Mouse (Mus musculus) embryonic facial prominence, embryonic 10.5 days (tissue): Measurements from ENCODE around the gene Tmem217. TPM values are rescaled to one million over a fixed set of nuclear protein-coding genes. Genes with fewer than 3 reads are reported as not detected.
A peak's percentile ranks its signal among the peaks of the same experiment; 100 is the strongest.
"Not testable (repeated sequence)": the region's sequence is repeated elsewhere in the genome, so short reads cannot be mapped to it uniquely, and the experiment has no call there.

Source experiments
- DNase-seq: peaks from one replicate; pipeline ENCODE4 v3.0.0-alpha.2; 2017; ENCODE audit warnings: low spot score
- H3K27ac ChIP-seq: fragments of 300-500 bp; sonication (generic); replicated peaks from 2 replicates; pipeline ENCODE4 v1.5.1; 2016; ENCODE audit warnings: mild to moderate bottlenecking
- H3K27me3 ChIP-seq: fragments of 300-500 bp; sonication (generic); replicated peaks from 2 replicates; pipeline ENCODE4 v1.6.1; 2016; ENCODE audit warnings: low read depth, mild to moderate bottlenecking; ENCODE audit not compliant: poor library complexity, severe bottlenecking
- H3K36me3 ChIP-seq: fragments of 300-500 bp; sonication (generic); replicated peaks from 2 replicates; pipeline ENCODE4 v1.6.1; 2016; ENCODE audit warnings: mild to moderate bottlenecking, moderate library complexity
- H3K4me1 ChIP-seq: fragments of 300-500 bp; sonication (generic); 2 replicates; pipeline ENCODE4 v1.6.1; 2016
- H3K4me3 ChIP-seq: fragments of 300-500 bp; sonication (generic); 2 replicates; pipeline ENCODE4 v1.5.1; 2016; ENCODE audit warnings: mild to moderate bottlenecking, moderate library complexity
- H3K9me3 ChIP-seq: fragments of 300-500 bp; sonication (generic); 2 replicates; pipeline ENCODE4 v1.6.1; 2016; ENCODE audit warnings: mild to moderate bottlenecking
- WGBS: fragments of 180-500 bp; shearing (Covaris S2); methylation state at CpG from one replicate; pipeline ENCODE4 v1.1.7; 2016; 5-methylcytosine and 5-hydroxymethylcytosine counted together
- polyA plus RNA-seq: library from polyadenylated mRNA; unstranded; fragments of >200 nt; fragmentation: Nextera tagmentation; extraction: Ambion mirVana; gene quantifications from 2 replicates; pipeline ENCODE4 v1.2.1, GENCODE M21; 2016

The Tmem217 gene
- polyA plus RNA-seq, 1 experiment from 2014 or later = 1.5 TPM

DNA sequence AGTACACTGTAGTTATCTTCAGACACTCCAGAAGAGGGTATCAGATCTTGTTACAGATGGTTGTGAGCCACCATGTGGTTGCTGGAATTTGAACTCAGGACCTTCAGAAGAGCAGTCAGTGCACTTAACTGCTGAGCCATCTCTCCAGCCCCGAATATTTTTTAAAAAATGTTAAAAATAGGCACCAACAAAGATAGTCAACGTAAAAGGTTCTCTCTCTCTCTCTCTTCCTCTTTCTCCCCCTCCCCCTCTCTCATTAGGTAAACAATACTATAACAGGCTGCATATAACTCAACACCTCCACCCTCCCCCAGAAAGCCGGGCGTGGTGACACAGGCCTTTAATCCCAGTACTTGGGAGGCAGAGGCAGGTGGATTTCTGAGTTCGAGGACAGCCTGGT, 33.5 kb downstream of the Tmem217 start:
- H3K36me3 ChIP-seq, H3K4me3 ChIP-seq, H3K4me1 ChIP-seq, H3K27ac ChIP-seq, H3K9me3 ChIP-seq, H3K27me3 ChIP-seq, DNase-seq: not testable (repeated sequence)
- WGBS = 91% methylated on average over 5 of the region's 5 CpGs

DNA sequence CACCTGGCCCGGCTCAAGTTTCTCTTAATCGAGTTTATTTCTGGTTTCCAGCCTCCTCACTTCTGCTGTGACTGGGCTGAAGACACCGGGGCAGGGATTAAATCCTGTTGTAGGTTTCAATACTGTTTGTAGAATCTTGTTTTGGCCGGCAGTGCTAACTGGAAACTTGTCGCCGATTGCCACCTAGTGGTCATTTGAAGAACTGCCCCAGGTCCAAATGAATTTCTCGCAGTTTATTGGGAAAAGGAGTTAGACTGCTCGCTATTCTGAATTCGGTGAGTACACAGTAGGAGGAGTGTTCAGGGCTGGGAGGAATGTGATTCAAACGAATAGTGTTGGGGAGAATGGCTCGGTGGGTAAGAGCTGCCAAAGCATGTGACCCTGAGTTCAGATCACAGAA, 37.8 kb downstream of the Tmem217 start:
- 3% methylated on average over 11 of the region's 11 CpGs for WGBS
- H3K4me1 ChIP-seq = peaks cover 12% of the 10 kb centered on the region
- H3K27me3 ChIP-seq = no peaks in the 10 kb centered on the region
- no peak overlapping the region for H3K4me3 ChIP-seq
- H3K36me3 ChIP-seq = no peaks in the 10 kb centered on the region
- DNase-seq = peak; percentile 82
- no peaks in the 10 kb centered on the region for H3K9me3 ChIP-seq
- peak overlapping the region; percentile 35; the same call in 1 of the 2 replicates for H3K27ac ChIP-seq

DNA sequence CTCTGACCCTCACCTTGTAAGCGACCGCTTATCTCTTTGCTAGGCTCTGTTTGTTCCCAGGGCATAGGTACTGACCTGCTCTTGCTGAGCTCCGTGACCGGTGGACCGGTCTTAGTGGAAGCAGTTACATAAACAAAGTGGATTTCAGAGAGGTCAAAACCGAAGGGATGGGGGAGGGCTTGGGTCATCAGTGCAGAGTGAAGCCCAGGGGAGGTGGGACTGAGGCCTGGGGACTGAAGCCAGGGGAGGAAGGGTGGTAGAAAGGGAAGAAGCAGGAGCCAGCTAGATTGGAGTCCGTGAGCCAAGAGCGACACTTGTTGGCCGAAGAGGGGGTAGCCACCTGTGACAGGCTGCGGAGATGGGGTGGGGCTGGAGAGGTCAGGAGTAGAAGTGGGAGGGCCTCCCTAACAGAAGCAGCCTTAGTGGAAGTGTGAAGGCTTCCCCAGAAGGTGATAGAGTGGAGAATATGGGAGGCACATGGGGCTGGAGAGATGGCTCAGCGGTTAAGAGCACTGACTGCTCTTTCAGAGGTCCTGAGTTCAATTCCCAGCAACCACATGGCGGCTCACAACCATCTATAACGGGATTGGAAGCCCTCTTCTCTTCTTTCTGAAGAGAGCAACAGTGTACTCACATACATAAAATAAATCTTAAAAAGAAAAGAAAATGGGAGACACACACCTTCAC, 39.0 kb downstream of the Tmem217 start:
- DNase-seq = peak; percentile 84
- H3K36me3 ChIP-seq = no peaks in the 10 kb centered on the region
- peak overlapping the region; percentile 20; the same call in 1 of the 2 replicates for H3K27ac ChIP-seq
- 27% methylated on average over 13 of the region's 13 CpGs for WGBS
- no peak overlapping the region for H3K4me3 ChIP-seq
- no peaks in the 10 kb centered on the region for H3K27me3 ChIP-seq
- H3K9me3 ChIP-seq = no peaks in the 10 kb centered on the region
- H3K4me1 ChIP-seq = peaks cover 17% of the 10 kb centered on the region

DNA sequence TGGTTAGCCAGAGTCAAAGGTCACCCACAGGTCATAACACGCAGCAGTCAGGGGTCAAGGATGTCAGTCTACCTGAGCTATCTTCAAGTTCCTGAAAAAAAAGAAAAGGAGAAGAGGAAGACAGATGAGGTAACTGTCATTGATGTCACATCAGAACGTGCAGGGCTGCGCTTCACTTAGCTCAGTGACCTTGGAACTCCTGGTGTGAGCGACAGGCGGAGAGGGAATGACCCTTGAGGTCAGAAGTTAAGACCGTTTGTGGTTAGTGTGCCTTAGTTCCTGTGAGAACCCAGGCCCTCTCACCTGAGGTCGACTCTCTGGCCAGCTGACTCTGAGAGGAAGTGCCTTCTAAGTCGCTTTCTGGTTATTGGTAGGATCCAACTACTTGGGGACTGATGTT, 41.5 kb downstream of the Tmem217 start:
- Histone ChIP-seq H3K9me3 (no peaks in the 10 kb centered on the region), H3K4me1 (peaks cover 17% of the 10 kb centered on the region), H3K36me3 (no peaks in the 10 kb centered on the region), H3K27me3 (no peaks in the 10 kb centered on the region), H3K4me3 (no peak overlapping the region), H3K27ac (no peak overlapping the region)
- DNase-seq = no peak
- WGBS = 53% methylated on average over 8 of the region's 8 CpGs

DNA sequence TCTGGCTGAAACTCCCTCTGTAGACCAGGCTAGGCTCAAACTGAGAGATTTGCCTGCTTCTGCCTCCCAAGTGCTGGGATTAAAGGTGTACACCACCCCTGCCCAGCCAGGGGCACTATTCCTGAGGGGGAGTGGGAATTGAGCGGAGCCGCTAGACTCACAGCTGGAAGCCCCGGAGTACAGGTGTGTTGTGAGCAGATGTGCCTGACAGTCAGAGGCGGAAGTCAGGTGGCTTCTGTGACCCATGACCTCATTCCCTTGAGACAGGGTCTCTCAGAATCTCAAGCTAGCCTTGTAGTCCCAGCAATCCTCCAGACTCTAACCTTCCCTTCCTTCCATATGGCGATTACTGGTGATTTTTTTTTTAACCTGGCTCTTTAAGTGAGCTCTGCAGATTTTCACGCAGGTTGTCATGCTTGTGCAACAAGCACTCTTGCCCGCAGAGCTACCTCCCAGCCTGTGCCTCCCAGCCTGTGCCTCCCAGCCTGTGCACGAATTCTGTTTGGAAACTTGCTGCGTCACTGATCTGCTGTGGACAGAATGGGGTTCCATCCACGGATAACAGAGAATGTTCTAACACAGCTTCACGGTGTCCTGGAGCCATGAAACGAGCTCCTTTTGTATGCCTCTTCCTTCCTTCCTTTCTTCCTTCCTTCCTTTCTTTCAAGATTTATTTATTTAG, 43.1 kb downstream of the Tmem217 start:
- Histone ChIP-seq H3K27ac (no peak overlapping the region), H3K27me3 (no peaks in the 10 kb centered on the region), H3K36me3 (no peaks in the 10 kb centered on the region), H3K9me3 (no peaks in the 10 kb centered on the region), H3K4me1 (peaks cover 11% of the 10 kb centered on the region), H3K4me3 (no peak overlapping the region)
- no peak for DNase-seq
- WGBS = 79% methylated on average over 12 of the region's 12 CpGs

DNA sequence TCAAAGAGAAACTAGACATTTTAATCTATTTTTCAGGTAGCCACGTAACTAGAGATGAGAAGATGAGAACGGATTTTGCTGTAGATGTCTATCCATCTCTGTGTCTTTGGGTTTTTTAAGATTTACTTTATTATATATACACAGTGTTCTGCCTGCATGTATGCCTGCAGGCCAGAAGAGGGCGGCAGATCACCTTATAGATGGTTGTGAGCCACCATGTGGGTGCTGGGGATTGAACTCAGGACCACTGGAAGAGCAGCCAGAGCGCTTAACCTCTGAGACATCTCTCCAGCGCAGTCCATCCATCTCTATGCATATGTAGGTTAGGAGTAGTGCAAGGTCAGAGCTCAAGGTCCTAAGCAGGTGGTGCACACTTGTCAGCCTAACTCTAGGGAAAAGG, 48.5 kb downstream of the Tmem217 start:
- no peak overlapping the region for H3K4me3 ChIP-seq
- no peak overlapping the region for H3K27ac ChIP-seq
- no peaks in the 10 kb centered on the region for H3K36me3 ChIP-seq
- H3K4me1 ChIP-seq = peaks cover 9% of the 10 kb centered on the region; the same call in 1 of the 2 replicates
- WGBS = 80% methylated on average over 5 of the region's 5 CpGs
- peaks cover 9% of the 10 kb centered on the region for H3K27me3 ChIP-seq
- DNase-seq = no peak
- H3K9me3 ChIP-seq = no peaks in the 10 kb centered on the region

DNA sequence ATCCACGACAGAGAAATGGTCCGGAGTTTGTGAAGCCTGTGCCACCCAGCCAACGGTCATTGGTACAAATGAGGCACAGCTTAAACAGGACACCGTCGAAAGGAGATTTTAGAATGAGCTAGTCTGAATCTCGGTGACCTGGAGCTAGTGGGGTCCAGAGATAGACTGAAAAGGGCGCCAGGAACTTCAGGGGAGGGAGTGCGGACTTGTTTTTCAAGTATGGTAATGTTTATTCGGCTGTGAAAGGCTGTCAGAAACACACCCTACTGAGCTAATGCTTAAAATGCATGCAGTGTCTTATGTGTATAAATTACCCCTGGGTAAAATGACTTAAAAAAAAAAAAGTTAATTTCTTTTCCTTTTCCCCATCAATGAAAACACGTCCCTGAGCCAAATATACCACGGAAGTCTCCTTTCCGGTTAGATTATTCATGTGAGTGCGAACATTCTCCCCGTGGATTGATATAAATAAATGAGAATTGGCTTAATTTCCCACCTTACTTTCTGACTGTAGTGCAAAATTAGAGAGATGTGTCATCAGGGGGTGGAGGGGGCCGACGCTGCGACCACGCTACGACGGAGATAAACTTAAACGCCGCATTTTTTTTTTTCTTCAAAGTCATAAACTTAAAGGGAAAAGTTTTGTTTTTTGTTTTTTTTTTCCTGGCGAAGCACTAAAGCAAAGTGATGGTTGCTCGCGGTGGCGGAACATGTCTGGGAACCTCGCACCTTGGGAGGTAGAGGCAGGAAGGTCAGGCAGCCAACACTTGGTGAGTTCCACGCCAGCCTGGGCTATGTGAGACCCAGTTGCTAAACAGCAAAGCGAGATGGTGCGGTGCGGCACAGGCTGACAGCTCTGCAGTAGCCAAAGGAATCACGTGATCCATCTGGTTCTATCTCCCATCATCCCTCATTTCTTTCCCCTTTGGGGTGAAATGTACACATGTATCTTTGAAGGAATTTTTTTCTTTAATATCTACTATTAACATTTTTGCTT, 49.2 kb downstream of the Tmem217 start:
- Histone ChIP-seq H3K9me3 (no peaks in the 10 kb centered on the region), H3K4me1 (peaks cover 9% of the 10 kb centered on the region; the same call in 1 of the 2 replicates), H3K27me3 (peaks cover 9% of the 10 kb centered on the region), H3K4me3 (peak overlapping the region; percentile 25; the same call in 1 of the 2 replicates), H3K36me3 (no peaks in the 10 kb centered on the region), H3K27ac (no peak overlapping the region; the same call in 1 of the 2 replicates)
- 18% methylated on average over 32 of the region's 32 CpGs for WGBS
- DNase-seq = no peak

DNA sequence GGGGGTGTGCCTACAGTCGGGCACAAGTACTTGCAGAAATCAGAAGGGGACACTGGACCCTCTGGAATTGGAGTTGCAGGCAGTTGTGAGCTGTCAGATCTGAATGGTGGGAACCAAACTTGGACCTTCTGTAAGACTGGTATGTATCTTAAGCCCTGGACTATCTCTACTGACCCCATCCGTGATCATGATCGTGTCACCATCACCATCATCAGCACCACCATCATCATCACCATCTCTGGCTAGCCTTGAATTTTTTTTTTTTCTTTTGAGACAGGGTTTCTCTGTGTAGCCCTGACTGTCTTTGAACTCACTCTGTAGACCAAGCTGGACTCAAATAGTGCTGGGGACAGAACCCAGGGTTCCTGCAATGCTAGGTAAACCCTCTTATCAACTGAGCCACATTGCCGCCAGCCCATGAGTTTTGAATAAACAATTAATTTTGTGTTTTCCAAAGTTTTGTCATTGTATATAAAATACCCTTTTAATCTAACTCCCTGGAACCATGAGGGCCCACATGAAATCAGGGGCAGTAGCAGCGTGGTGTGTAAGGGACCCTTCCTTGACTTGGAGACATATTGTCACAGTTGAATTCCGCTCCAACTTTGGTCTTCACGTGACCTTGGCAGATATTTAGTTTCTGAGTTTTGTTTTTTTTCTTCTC, 50.0 kb downstream of the Tmem217 start:
- no peak for DNase-seq
- 0 out of 2 replicates have a peak, but pooled peaks cover under 1% of the 10 kb centered on the region for H3K36me3 ChIP-seq
- WGBS = 74% methylated on average over 7 of the region's 7 CpGs
- H3K4me1 ChIP-seq = peaks cover 9% of the 10 kb centered on the region; the same call in 1 of the 2 replicates
- H3K27me3 ChIP-seq = peaks cover 9% of the 10 kb centered on the region
- no peak overlapping the region; the same call in 1 of the 2 replicates for H3K27ac ChIP-seq
- H3K9me3 ChIP-seq = no peaks in the 10 kb centered on the region
- H3K4me3 ChIP-seq = no peak overlapping the region

DNA sequence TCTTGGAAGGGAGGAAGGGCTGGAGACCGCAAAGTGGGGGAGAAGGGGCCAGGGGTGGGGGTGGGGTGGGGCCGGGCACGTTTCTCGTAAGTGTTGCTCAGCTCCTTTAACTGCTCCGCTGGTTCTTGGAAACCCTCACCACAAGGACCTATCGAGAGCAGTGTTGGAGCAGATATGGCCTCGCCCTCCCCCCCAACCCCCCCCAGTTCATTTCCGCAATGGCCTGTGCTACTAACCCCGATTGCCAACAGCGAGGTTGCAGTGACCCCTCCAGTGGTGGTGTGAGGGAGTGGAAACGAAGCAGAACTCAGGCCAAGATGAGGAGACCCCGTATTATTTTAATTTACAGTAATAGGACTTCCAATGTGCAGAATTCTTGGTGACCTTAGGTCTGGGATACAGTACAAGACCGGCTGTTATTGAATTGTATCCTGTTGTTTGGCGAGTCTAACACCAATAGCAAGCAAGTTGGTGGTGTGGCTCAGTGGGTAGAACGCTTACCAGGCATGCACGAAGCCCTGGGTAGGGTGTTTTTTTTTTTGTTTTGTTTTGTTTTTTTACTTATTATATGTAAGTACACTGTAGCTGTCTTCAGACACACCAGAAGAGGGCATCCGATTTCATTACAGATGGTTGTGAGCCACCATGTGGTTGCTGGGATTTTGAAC, 51.2 kb downstream of the Tmem217 start:
- peaks cover 9% of the 10 kb centered on the region; the same call in 1 of the 2 replicates for H3K4me1 ChIP-seq
- 76% methylated on average over 17 of the region's 17 CpGs for WGBS
- DNase-seq = no peak
- H3K9me3 ChIP-seq = no peaks in the 10 kb centered on the region
- H3K36me3 ChIP-seq = peaks cover 12% of the 10 kb centered on the region
- peaks cover 9% of the 10 kb centered on the region for H3K27me3 ChIP-seq
- no peak overlapping the region for H3K4me3 ChIP-seq
- no peak overlapping the region for H3K27ac ChIP-seq

DNA sequence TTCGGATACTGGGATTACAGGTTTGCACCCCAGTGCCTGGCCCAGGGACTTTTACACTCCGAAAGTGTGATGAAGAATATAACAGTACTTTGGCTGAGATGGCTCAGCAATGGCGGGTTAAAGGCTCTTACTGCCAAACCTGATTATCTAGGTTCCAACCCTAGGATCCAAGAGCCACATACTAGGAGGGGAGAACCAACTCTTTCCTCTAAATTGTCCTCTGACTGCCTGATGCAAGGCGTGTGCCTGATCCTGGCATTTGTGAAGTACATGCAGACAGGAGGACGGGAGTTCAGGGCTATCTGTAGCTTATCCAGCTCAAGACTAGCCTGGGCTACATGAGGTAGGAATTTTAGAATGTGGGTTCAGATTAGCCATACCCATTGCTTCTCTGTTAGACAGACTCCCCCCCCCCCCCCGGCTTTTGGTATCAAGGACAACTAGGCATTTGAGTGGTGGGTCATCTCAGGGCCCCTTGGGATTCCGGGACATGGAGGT, 51.9 kb downstream of the Tmem217 start:
- no peak overlapping the region for H3K4me3 ChIP-seq
- WGBS = 76% methylated on average over 7 of the region's 7 CpGs
- H3K27me3 ChIP-seq = peaks cover 9% of the 10 kb centered on the region
- H3K36me3 ChIP-seq = peaks cover 12% of the 10 kb centered on the region
- H3K4me1 ChIP-seq = peaks cover 9% of the 10 kb centered on the region; the same call in 1 of the 2 replicates
- no peaks in the 10 kb centered on the region for H3K9me3 ChIP-seq
- no peak for DNase-seq
- no peak overlapping the region; the same call in 1 of the 2 replicates for H3K27ac ChIP-seq

DNA sequence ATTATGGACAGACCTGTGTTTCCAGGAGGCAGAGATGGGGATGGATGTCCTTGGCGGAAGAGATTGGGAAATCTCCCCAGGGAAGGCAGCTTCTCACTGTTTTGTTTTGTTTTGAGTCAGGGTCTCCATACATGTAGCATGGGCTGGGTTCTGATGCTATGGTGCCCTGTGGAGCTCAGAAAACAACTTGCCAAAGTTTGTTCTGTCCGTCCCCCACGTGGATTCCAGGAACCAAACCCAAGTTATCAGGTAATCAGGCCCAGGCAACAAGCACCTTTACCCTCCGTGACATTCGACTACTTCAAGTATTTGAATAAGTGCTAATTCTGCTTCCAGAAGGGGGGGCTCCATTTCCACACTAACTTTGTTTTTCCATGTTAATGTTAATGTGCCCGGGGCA, 52.7 kb downstream of the Tmem217 start:
- Histone ChIP-seq H3K9me3 (no peaks in the 10 kb centered on the region), H3K36me3 (peaks cover 19% of the 10 kb centered on the region), H3K4me1 (peaks cover 14% of the 10 kb centered on the region), H3K4me3 (no peak overlapping the region), H3K27me3 (peaks cover 9% of the 10 kb centered on the region), H3K27ac (peak overlapping the region; percentile 51; the same call in 1 of the 2 replicates)
- 75% methylated on average over 6 of the region's 6 CpGs for WGBS
- DNase-seq = no peak
